Mouse (Mus musculus) midbrain, embryonic 12.5 days (tissue): ENCODE data around the gene S1pr5. TPM values are rescaled to one million over a fixed set of nuclear protein-coding genes. Genes with fewer than 3 reads are reported as not detected.

Experiments
- ATAC-seq: fragments of 200-750 bp; cut with Nextera tagmentation; 2 replicates; pipeline ENCODE4 v1.8.0; 2017; ENCODE audit warnings: low read depth, moderate TSS enrichment, moderate library complexity; ENCODE audit not compliant: low FRiP score
- H3K27ac ChIP-seq: fragments of 300-500 bp; sonication (generic); replicated peaks from 2 replicates; pipeline ENCODE4 v1.5.1; 2016; ENCODE audit warnings: mild to moderate bottlenecking
- H3K27me3 ChIP-seq: fragments of 300-500 bp; sonication (generic); 2 replicates; pipeline ENCODE4 v1.6.1; 2016; ENCODE audit warnings: mild to moderate bottlenecking
- H3K36me3 ChIP-seq: fragments of 300-500 bp; sonication (generic); 2 replicates; pipeline ENCODE4 v1.6.1; 2016
- H3K4me1 ChIP-seq: fragments of 300-500 bp; sonication (generic); 2 replicates; pipeline ENCODE4 v1.6.1; 2016
- H3K4me2 ChIP-seq: fragments of 300-500 bp; sonication (generic); replicated peaks from 2 replicates; pipeline ENCODE4 v1.6.1; 2016; ENCODE audit warnings: mild to moderate bottlenecking, moderate library complexity
- H3K4me3 ChIP-seq: fragments of 300-500 bp; sonication (generic); 2 replicates; pipeline ENCODE4 v1.5.1; 2016; ENCODE audit warnings: mild to moderate bottlenecking
- H3K9ac ChIP-seq: fragments of 300-500 bp; sonication (generic); replicated peaks from 2 replicates; pipeline ENCODE4 v1.6.1; 2016; ENCODE audit warnings: mild to moderate bottlenecking, moderate library complexity
- H3K9me3 ChIP-seq: fragments of 300-500 bp; sonication (generic); 2 replicates; pipeline ENCODE4 v1.6.1; 2016; ENCODE audit warnings: mild to moderate bottlenecking
- WGBS: fragments of 180-500 bp; shearing (Covaris S2); methylation state at CpG from one replicate; pipeline ENCODE4 v1.1.7; 2016; 5-methylcytosine and 5-hydroxymethylcytosine counted together
- polyA plus RNA-seq: library from polyadenylated mRNA; unstranded; fragments of >200 nt; fragmentation: Nextera tagmentation; extraction: Ambion mirVana; gene quantifications from 2 replicates; pipeline ENCODE4 v1.2.1, GENCODE M21; 2016

The S1pr5 gene
- polyA plus RNA-seq, 1 experiment from 2014 or later: 0.38 TPM

- Histone ChIP-seq H3K9me3 (no peaks in the 10 kb centered on the region), H3K4me1 (peaks cover 25% of the 10 kb centered on the region), H3K27ac (no peak overlapping the region), H3K36me3 (no peaks in the 10 kb centered on the region), H3K4me2 (peak overlapping the region; percentile 64), H3K9ac (peak overlapping the region; percentile 39), H3K27me3 (peaks cover 96% of the 10 kb centered on the region), H3K4me3 (peak overlapping the region; percentile 41)
- WGBS: under 1% methylated on average over 72 of the region's 72 CpGs
- ATAC-seq: no peak
These were observed 3.7 kb downstream of the S1pr5 start for GRCm38 (mm10) chr9:21244428-21245112.

GRCm38 (mm10) chr9:21243826-21244427 lies 4.3 kb downstream of the S1pr5 start:
- H3K4me1 ChIP-seq: peaks cover 29% of the 10 kb centered on the region
- no peak overlapping the region for H3K27ac ChIP-seq
- peak overlapping the region; percentile 41 for H3K4me3 ChIP-seq
- peak overlapping the region; percentile 64 for H3K4me2 ChIP-seq
- H3K9me3 ChIP-seq: no peaks in the 10 kb centered on the region
- WGBS: 4% methylated on average over 42 of the region's 42 CpGs
- H3K36me3 ChIP-seq: no peaks in the 10 kb centered on the region
- H3K27me3 ChIP-seq: peaks cover 94% of the 10 kb centered on the region
- peak overlapping the region; percentile 39; the same call in 1 of the 2 replicates for H3K9ac ChIP-seq
- no peak for ATAC-seq

- no peak overlapping the region for H3K4me2 ChIP-seq
- H3K9me3 ChIP-seq: no peaks in the 10 kb centered on the region
- H3K9ac ChIP-seq: no peak overlapping the region
- H3K36me3 ChIP-seq: no peaks in the 10 kb centered on the region
- WGBS: 5% methylated on average over 11 of the region's 11 CpGs
- peaks cover 72% of the 10 kb centered on the region for H3K27me3 ChIP-seq
- H3K4me3 ChIP-seq: no peak overlapping the region
- peaks cover 35% of the 10 kb centered on the region for H3K4me1 ChIP-seq
- ATAC-seq: no peak
- H3K27ac ChIP-seq: no peak overlapping the region
These were observed 6.9 kb downstream of the S1pr5 start for GRCm38 (mm10) chr9:21241343-21241742.

- 37% methylated on average over 4 of the region's 4 CpGs for WGBS
- Histone ChIP-seq H3K27ac (no peak overlapping the region), H3K9me3 (no peaks in the 10 kb centered on the region), H3K4me1 (peaks cover 27% of the 10 kb centered on the region), H3K9ac (peak overlapping the region; percentile 95), H3K36me3 (peaks cover 6% of the 10 kb centered on the region), H3K4me3 (peak overlapping the region; percentile 94), H3K27me3 (peaks cover 53% of the 10 kb centered on the region), H3K4me2 (peak overlapping the region; percentile 83)
- no peak for ATAC-seq
These were observed 8.8 kb downstream of the S1pr5 start for GRCm38 (mm10) chr9:21239465-21239848.

GRCm38 (mm10) chr9:21238733-21239464 lies 9.3 kb downstream of the S1pr5 start, which contains the start of gene Keap1:
Gene Keap1, minus strand, starts transcription at chr9:21239361.
- Histone ChIP-seq H3K9ac (peak within 1 kb of the TSS; percentile 95), H3K4me2 (peak within 1 kb of the TSS; percentile 83), H3K4me1 (peaks cover 21% of the 10 kb centered on the region), H3K9me3 (no peaks in the 10 kb centered on the region), H3K27me3 (peaks cover 47% of the 10 kb centered on the region), H3K27ac (peak within 1 kb of the TSS; percentile 86), H3K4me3 (peak within 1 kb of the TSS; percentile 94), H3K36me3 (peaks cover 7% of the 10 kb centered on the region)
- ATAC-seq: peak; percentile 90
- under 1% methylated on average over 87 of the region's 90 CpGs for WGBS

- Histone ChIP-seq H3K27me3 (peaks cover 40% of the 10 kb centered on the region), H3K9ac (peak overlapping the region; percentile 95), H3K4me3 (peak overlapping the region; percentile 94), H3K27ac (peak overlapping the region; percentile 86), H3K36me3 (peaks cover 14% of the 10 kb centered on the region), H3K4me1 (peaks cover 18% of the 10 kb centered on the region), H3K9me3 (no peaks in the 10 kb centered on the region), H3K4me2 (peak overlapping the region; percentile 83)
- ATAC-seq: peak; percentile 7; the same call in 1 of the 2 replicates
- under 1% methylated on average over 24 of the region's 31 CpGs for WGBS
These were observed 10.1 kb downstream of the S1pr5 start for GRCm38 (mm10) chr9:21238004-21238732.

- 0 out of 2 replicates have a peak, but pooled peaks have one; percentile 39 for ATAC-seq
- H3K36me3 ChIP-seq: peaks cover 19% of the 10 kb centered on the region
- H3K27me3 ChIP-seq: peaks cover 33% of the 10 kb centered on the region
- H3K4me2 ChIP-seq: peak overlapping the region; percentile 83
- no peaks in the 10 kb centered on the region for H3K9me3 ChIP-seq
- WGBS: 16% methylated on average over 19 of the region's 19 CpGs
- H3K4me1 ChIP-seq: peaks cover 18% of the 10 kb centered on the region
- peak overlapping the region; percentile 95 for H3K9ac ChIP-seq
- H3K4me3 ChIP-seq: peak overlapping the region; percentile 94
- peak overlapping the region; percentile 86 for H3K27ac ChIP-seq
These were observed 10.8 kb downstream of the S1pr5 start for GRCm38 (mm10) chr9:21237368-21238003.

- Histone ChIP-seq H3K4me3 (peak overlapping the region; percentile 94), H3K36me3 (peaks cover 23% of the 10 kb centered on the region), H3K27ac (no peak overlapping the region), H3K9me3 (no peaks in the 10 kb centered on the region), H3K4me1 (peaks cover 18% of the 10 kb centered on the region), H3K4me2 (peak overlapping the region; percentile 83), H3K27me3 (peaks cover 28% of the 10 kb centered on the region), H3K9ac (peak overlapping the region; percentile 95; the same call in 1 of the 2 replicates)
- ATAC-seq: no peak
- 81% methylated on average over 25 of the region's 25 CpGs for WGBS
These were observed 11.3 kb downstream of the S1pr5 start for GRCm38 (mm10) chr9:21236991-21237367.

GRCm38 (mm10) chr9:21235341-21235740 lies 12.9 kb downstream of the S1pr5 start:
- no peak for ATAC-seq
- H3K4me1 ChIP-seq: peaks cover 18% of the 10 kb centered on the region
- no peak overlapping the region for H3K27ac ChIP-seq
- H3K9ac ChIP-seq: no peak overlapping the region
- peaks cover 15% of the 10 kb centered on the region for H3K27me3 ChIP-seq
- no peak overlapping the region for H3K4me3 ChIP-seq
- WGBS: 83% methylated on average over 4 of the region's 4 CpGs
- H3K4me2 ChIP-seq: no peak overlapping the region
- peaks cover 38% of the 10 kb centered on the region for H3K36me3 ChIP-seq
- H3K9me3 ChIP-seq: no peaks in the 10 kb centered on the region

- Histone ChIP-seq H3K4me3 (no peak overlapping the region), H3K9me3 (no peaks in the 10 kb centered on the region), H3K4me2 (no peak overlapping the region), H3K36me3 (peaks cover 52% of the 10 kb centered on the region), H3K27me3 (peaks cover 4% of the 10 kb centered on the region; the same call in 1 of the 2 replicates), H3K4me1 (peaks cover 12% of the 10 kb centered on the region), H3K27ac (no peak overlapping the region), H3K9ac (no peak overlapping the region)
- WGBS: 77% methylated on average over 28 of the region's 28 CpGs
- no peak for ATAC-seq
These were observed 14.4 kb downstream of the S1pr5 start for GRCm38 (mm10) chr9:21233805-21234204.

- H3K27ac ChIP-seq: no peak overlapping the region
- no peak overlapping the region for H3K4me3 ChIP-seq
- H3K27me3 ChIP-seq: peaks cover 8% of the 10 kb centered on the region; the same call in 1 of the 2 replicates
- H3K9ac ChIP-seq: no peak overlapping the region; the same call in 1 of the 2 replicates
- H3K4me2 ChIP-seq: no peak overlapping the region
- peaks cover 12% of the 10 kb centered on the region for H3K4me1 ChIP-seq
- WGBS: 88% methylated on average over 29 of the region's 29 CpGs
- H3K9me3 ChIP-seq: no peaks in the 10 kb centered on the region
- H3K36me3 ChIP-seq: peaks cover 52% of the 10 kb centered on the region
- ATAC-seq: no peak
These were observed 14.9 kb downstream of the S1pr5 start for GRCm38 (mm10) chr9:21233366-21233765.
